Mouse (Mus musculus) lung, embryonic 16.5 days (tissue): ENCODE measurements around the gene Phf5a. TPM values are rescaled to one million over a fixed set of nuclear protein-coding genes. Genes with fewer than 3 reads are reported as not detected.

Experiments used
- ATAC-seq: fragments of 200-750 bp; cut with Nextera tagmentation; 2 replicates; pipeline ENCODE4 v1.8.0; 2017; ENCODE audit warnings: low read depth, mild to moderate bottlenecking, moderate library complexity
- H3K27ac ChIP-seq: fragments of 300-500 bp; sonication (generic); 2 replicates; pipeline ENCODE4 v1.5.1; 2014; ENCODE audit warnings: mild to moderate bottlenecking, control low read depth, low read length
- H3K27me3 ChIP-seq: fragments of 300-500 bp; sonication (generic); 2 replicates; pipeline ENCODE4 v1.6.1; 2014; ENCODE audit warnings: low read depth, low read length, mixed read lengths; ENCODE audit not compliant: control insufficient read depth, insufficient read depth
- H3K36me3 ChIP-seq: fragments of 300-500 bp; sonication (generic); 2 replicates; pipeline ENCODE4 v1.6.1; 2014; ENCODE audit warnings: low read length; ENCODE audit not compliant: control insufficient read depth, insufficient read depth
- H3K4me1 ChIP-seq: fragments of 300-500 bp; sonication (generic); replicated peaks from 2 replicates; pipeline ENCODE4 v1.6.1; 2014; ENCODE audit warnings: low read length, mixed read lengths; ENCODE audit not compliant: control insufficient read depth, insufficient read depth
- H3K4me2 ChIP-seq: fragments of 300-500 bp; sonication (generic); 2 replicates; pipeline ENCODE4 v1.6.1; 2014; ENCODE audit warnings: low read depth, low read length, control low read depth
- H3K4me3 ChIP-seq: fragments of 300-500 bp; sonication (generic); 2 replicates; pipeline ENCODE4 v1.5.1; 2014; ENCODE audit warnings: mild to moderate bottlenecking, low read length, control low read depth
- H3K9ac ChIP-seq: fragments of 300-500 bp; sonication (generic); 2 replicates; pipeline ENCODE4 v1.6.1; 2014; ENCODE audit warnings: low read length, control low read depth
- H3K9me3 ChIP-seq: fragments of 300-500 bp; sonication (generic); 2 replicates; pipeline ENCODE4 v1.6.1; 2016; ENCODE audit warnings: low read length; ENCODE audit not compliant: control insufficient read depth
- WGBS: fragments of 180-500 bp; shearing (Covaris S2); extraction: QIAGEN DNeasy Blood & Tissue Kit; methylation state at CpG from one replicate; pipeline ENCODE4 v1.1.7; 2014; 5-methylcytosine and 5-hydroxymethylcytosine counted together
- polyA plus RNA-seq: library from polyadenylated mRNA; unstranded; fragments of >200 nt; fragmentation: Nextera tagmentation; extraction: Ambion mirVana; gene quantifications from 2 replicates; pipeline ENCODE4 v1.2.1, GENCODE M21; 2015

Gene Phf5a
- polyA plus RNA-seq, 1 experiment from 2014 or later: 146 TPM

DNA sequence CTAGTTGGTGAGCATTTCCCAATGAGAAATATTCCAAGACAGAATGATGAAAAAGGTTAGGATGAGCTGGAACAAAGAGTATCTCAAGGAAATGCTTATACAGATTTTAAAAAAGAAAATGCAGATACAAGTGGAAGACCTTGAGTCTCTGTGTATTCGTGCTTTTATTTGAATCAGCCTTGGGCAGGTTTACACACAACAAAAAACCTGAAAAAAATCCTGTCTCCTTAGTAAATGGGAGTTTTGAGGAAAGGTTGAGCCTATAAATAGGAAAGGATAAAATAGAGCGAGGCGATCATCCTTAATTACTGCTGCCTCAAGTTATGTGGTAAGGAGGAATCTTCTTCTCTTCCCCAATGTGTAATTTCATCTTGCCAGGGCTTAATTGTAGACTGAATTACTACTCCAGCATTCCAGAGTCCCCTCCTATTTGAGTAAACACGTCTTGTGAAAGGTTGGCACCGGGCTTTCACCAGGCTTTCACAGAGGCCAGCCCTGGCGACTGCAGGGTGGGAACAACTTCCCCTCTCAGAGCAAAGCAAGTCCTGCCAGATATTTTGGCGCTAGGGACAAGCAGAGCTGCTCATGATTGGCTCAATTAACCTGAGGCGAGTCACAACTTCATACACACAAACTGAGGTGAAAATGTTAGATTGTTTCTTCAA is 11.1 kb downstream of the Phf5a start:
- peak overlapping the region; percentile 95 for H3K27ac ChIP-seq
- H3K4me2 ChIP-seq: peak overlapping the region; percentile 45
- H3K9me3 ChIP-seq: no peaks in the 10 kb centered on the region
- no peak; the same call in 1 of the 2 replicates for ATAC-seq
- H3K9ac ChIP-seq: peak overlapping the region; percentile 28; the same call in 1 of the 2 replicates
- 27% methylated on average over 8 of the region's 8 CpGs for WGBS
- peaks cover 15% of the 10 kb centered on the region; the same call in 1 of the 2 replicates for H3K36me3 ChIP-seq
- no peaks in the 10 kb centered on the region for H3K27me3 ChIP-seq
- peaks cover 9% of the 10 kb centered on the region for H3K4me1 ChIP-seq
- H3K4me3 ChIP-seq: peak overlapping the region; percentile 6

- Histone ChIP-seq H3K4me3 (peak overlapping the region; percentile 79), H3K27me3 (no peaks in the 10 kb centered on the region), H3K27ac (peak overlapping the region; percentile 99), H3K9me3 (no peaks in the 10 kb centered on the region), H3K36me3 (0 out of 2 replicates have a peak, but pooled peaks cover 8% of the 10 kb centered on the region), H3K9ac (peak overlapping the region; percentile 93), H3K4me2 (peak overlapping the region; percentile 94), H3K4me1 (peaks cover 15% of the 10 kb centered on the region)
- under 1% methylated on average over 39 of the region's 39 CpGs for WGBS
- ATAC-seq: peak; percentile 83
Observed at GRCm38 (mm10) chr15:81859330-81860255, 12.1 kb downstream of the Phf5a start.

- peak; percentile 23 for ATAC-seq
- WGBS: under 1% methylated on average over 44 of the region's 44 CpGs
- peak within 1 kb of the TSS; percentile 94 for H3K4me2 ChIP-seq
- peaks cover 15% of the 10 kb centered on the region for H3K4me1 ChIP-seq
- peak within 1 kb of the TSS; percentile 79 for H3K4me3 ChIP-seq
- no peaks in the 10 kb centered on the region for H3K9me3 ChIP-seq
- peak within 1 kb of the TSS; percentile 93 for H3K9ac ChIP-seq
- peaks cover under 1% of the 10 kb centered on the region; the same call in 1 of the 2 replicates for H3K36me3 ChIP-seq
- H3K27ac ChIP-seq: peak within 1 kb of the TSS; percentile 99
- no peaks in the 10 kb centered on the region for H3K27me3 ChIP-seq
Observed at GRCm38 (mm10) chr15:81858517-81859329, 13.0 kb downstream of the Phf5a start, which contains the start of gene Tob2. Gene Tob2, minus strand, starts transcription at chr15:81858796.

GRCm38 (mm10) chr15:81858138-81858516 is 13.6 kb downstream of the Phf5a start:
- peak overlapping the region; percentile 79 for H3K4me3 ChIP-seq
- peaks cover 15% of the 10 kb centered on the region for H3K4me1 ChIP-seq
- WGBS: under 1% methylated on average over 23 of the region's 23 CpGs
- no peaks in the 10 kb centered on the region for H3K27me3 ChIP-seq
- peak; percentile 32 for ATAC-seq
- H3K9me3 ChIP-seq: no peaks in the 10 kb centered on the region
- peak overlapping the region; percentile 93 for H3K9ac ChIP-seq
- peaks cover 5% of the 10 kb centered on the region for H3K36me3 ChIP-seq
- H3K4me2 ChIP-seq: peak overlapping the region; percentile 94
- H3K27ac ChIP-seq: peak overlapping the region; percentile 99

- no peaks in the 10 kb centered on the region for H3K27me3 ChIP-seq
- H3K9me3 ChIP-seq: no peaks in the 10 kb centered on the region
- peak overlapping the region; percentile 99 for H3K27ac ChIP-seq
- ATAC-seq: no peak; the same call in 1 of the 2 replicates
- H3K9ac ChIP-seq: peak overlapping the region; percentile 93
- peak overlapping the region; percentile 79 for H3K4me3 ChIP-seq
- peaks cover 15% of the 10 kb centered on the region for H3K4me1 ChIP-seq
- peak overlapping the region; percentile 94 for H3K4me2 ChIP-seq
- peaks cover 5% of the 10 kb centered on the region for H3K36me3 ChIP-seq
- under 1% methylated on average over 33 of the region's 33 CpGs for WGBS
Observed at GRCm38 (mm10) chr15:81857724-81858116, 14.0 kb downstream of the Phf5a start.

DNA sequence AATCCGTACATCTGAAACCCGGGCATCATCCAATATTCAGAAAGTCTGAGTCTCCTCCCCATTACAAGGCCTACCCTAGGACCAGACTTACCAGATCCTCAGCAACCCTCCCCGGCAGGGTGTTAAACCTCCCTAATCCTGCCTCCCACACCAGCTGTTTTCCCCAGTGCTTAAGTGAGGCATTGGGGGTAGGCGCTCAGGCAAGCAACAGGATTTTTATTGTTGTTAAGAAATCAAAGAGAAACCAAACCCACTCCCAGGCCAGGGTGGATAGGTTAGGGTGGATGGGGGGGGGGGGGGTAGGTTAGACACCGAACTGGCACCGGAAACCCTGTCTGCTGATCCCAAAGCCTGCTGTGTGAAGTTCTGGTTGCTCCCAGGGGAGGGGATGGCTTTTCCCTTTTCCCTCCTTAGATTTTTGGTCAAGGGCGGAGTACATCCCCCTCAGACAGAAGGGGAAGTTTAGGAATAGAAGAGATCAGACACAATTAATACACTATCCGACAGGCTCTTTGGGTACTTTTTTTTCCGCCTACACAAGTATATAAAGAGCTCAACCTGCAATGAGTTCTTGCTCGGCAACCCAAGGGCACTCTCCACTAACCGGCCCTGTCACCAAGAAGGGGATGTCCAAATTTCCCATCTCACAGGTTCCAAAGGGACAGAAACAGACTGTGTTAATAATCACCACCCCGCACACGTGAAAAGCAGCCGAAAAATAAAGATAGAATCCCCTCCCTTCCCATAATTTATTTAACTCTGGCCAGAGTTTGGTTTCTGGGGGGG is 14.6 kb downstream of the Phf5a start:
- peak overlapping the region; percentile 93 for H3K9ac ChIP-seq

DNA sequence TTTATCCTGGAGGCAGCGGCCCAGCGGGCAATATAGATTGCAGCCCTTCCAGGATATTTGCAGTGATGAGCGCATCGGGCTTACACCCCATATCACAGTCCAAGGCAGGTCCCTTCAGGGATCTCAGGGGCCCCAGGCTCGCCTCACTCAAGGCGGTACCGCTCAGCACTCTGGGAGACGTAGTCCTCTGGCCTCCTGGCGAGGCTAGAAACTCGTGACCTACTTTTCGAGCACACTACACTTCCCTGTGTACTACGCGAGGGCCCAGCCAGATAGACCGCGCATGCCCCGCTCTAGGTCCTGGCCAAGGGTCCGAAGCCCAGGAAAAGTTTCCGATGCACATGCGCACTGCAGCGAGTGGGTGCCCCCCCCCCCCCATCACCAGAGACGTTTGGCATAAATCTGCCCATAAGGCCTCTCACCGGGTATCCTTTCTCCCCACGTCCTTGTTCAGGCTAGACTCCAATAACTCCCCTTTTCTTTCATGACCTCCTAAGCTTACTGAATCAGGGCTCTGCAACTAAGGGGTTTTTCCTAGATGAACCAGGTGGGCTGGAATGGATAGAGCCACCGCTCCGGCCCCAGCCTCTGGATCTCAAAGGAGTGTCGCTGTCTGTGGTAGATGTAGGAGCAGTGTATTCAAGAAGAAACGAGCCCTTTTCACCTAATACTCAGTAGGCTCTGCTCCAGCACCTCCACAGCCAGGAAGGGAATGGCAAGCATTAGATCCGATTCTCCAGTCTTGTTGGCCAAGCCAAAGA is 15.5 kb downstream of the Phf5a start:
- peaks cover 13% of the 10 kb centered on the region for H3K36me3 ChIP-seq
- peaks cover 15% of the 10 kb centered on the region for H3K4me1 ChIP-seq
- H3K27ac ChIP-seq: peak overlapping the region; percentile 99
- H3K9me3 ChIP-seq: no peaks in the 10 kb centered on the region
- H3K27me3 ChIP-seq: no peaks in the 10 kb centered on the region
- peak overlapping the region; percentile 93 for H3K9ac ChIP-seq
- peak overlapping the region; percentile 94 for H3K4me2 ChIP-seq
- ATAC-seq: peak; percentile 84
- WGBS: under 1% methylated on average over 28 of the region's 28 CpGs
- H3K4me3 ChIP-seq: peak overlapping the region; percentile 79

More for the DNA sequence above, 14.6 kb downstream of the Phf5a start:
- Histone ChIP-seq H3K27me3 (no peaks in the 10 kb centered on the region), H3K9me3 (no peaks in the 10 kb centered on the region), H3K36me3 (peaks cover 5% of the 10 kb centered on the region), H3K27ac (peak overlapping the region; percentile 99), H3K4me3 (peak overlapping the region; percentile 79), H3K4me2 (peak overlapping the region; percentile 94), H3K4me1 (peaks cover 15% of the 10 kb centered on the region)
- ATAC-seq: no peak
- WGBS: 0% methylated on average over 14 of the region's 14 CpGs

- no peak for ATAC-seq
- Histone ChIP-seq H3K4me1 (peaks cover 10% of the 10 kb centered on the region), H3K4me3 (no peak overlapping the region), H3K27ac (no peak overlapping the region), H3K9me3 (no peaks in the 10 kb centered on the region), H3K9ac (no peak overlapping the region), H3K4me2 (no peak overlapping the region), H3K36me3 (peaks cover 28% of the 10 kb centered on the region), H3K27me3 (no peaks in the 10 kb centered on the region)
- 80% methylated on average over 7 of the region's 7 CpGs for WGBS
Observed at GRCm38 (mm10) chr15:81853081-81853480, 18.6 kb downstream of the Phf5a start.
